Mouse (Mus musculus) embryonic facial prominence, embryonic 15.5 days (tissue): ENCODE data around the gene Prh1. TPM values are rescaled to one million over a fixed set of nuclear protein-coding genes. Genes with fewer than 3 reads are reported as not detected.
"Not testable (repeated sequence)": the region's sequence is repeated elsewhere in the genome, so short reads cannot be mapped to it uniquely, and the experiment has no call there.

ENCODE experiments used
- ATAC-seq: fragments of 200-750 bp; cut with Nextera tagmentation; 2 replicates; pipeline ENCODE4 v1.8.0; 2017; ENCODE audit warnings: low read depth, moderate TSS enrichment; ENCODE audit not compliant: insufficient number of reproducible peaks, low FRiP score, low TSS enrichment
- H3K27ac ChIP-seq: fragments of 300-500 bp; sonication (generic); replicated peaks from 2 replicates; pipeline ENCODE4 v1.5.1; 2015; ENCODE audit warnings: mild to moderate bottlenecking, inconsistent platforms
- H3K27me3 ChIP-seq: fragments of 300-500 bp; sonication (generic); 2 replicates; pipeline ENCODE4 v1.6.1; 2015; ENCODE audit warnings: inconsistent platforms
- H3K36me3 ChIP-seq: fragments of 300-500 bp; sonication (generic); 2 replicates; pipeline ENCODE4 v1.6.1; 2015; ENCODE audit warnings: mild to moderate bottlenecking, inconsistent platforms
- H3K4me1 ChIP-seq: fragments of 300-500 bp; sonication (generic); 2 replicates; pipeline ENCODE4 v1.6.1; 2015; ENCODE audit warnings: inconsistent platforms
- H3K4me2 ChIP-seq: fragments of 300-500 bp; sonication (generic); replicated peaks from 2 replicates; pipeline ENCODE4 v1.6.1; 2015; ENCODE audit warnings: mild to moderate bottlenecking, inconsistent platforms
- H3K4me3 ChIP-seq: fragments of 300-500 bp; sonication (generic); replicated peaks from 2 replicates; pipeline ENCODE4 v1.5.1; 2015; ENCODE audit warnings: mild to moderate bottlenecking, inconsistent platforms
- H3K9ac ChIP-seq: fragments of 300-500 bp; sonication (generic); 2 replicates; pipeline ENCODE4 v1.6.1; 2015; ENCODE audit warnings: inconsistent platforms
- H3K9me3 ChIP-seq: fragments of 300-500 bp; sonication (generic); replicated peaks from 2 replicates; pipeline ENCODE4 v1.6.1; 2016; ENCODE audit warnings: inconsistent platforms
- WGBS: fragments of 180-500 bp; shearing (Covaris S2); methylation state at CpG from one replicate; pipeline ENCODE4 v1.1.7; 2015; 5-methylcytosine and 5-hydroxymethylcytosine counted together
- polyA plus RNA-seq: library from polyadenylated mRNA; unstranded; fragments of >200 nt; fragmentation: Nextera tagmentation; extraction: Ambion mirVana; gene quantifications from 2 replicates; pipeline ENCODE4 v1.2.1, GENCODE M21; 2015

The Prh1 gene
- not detected in 2 replicates for polyA plus RNA-seq

DNA sequence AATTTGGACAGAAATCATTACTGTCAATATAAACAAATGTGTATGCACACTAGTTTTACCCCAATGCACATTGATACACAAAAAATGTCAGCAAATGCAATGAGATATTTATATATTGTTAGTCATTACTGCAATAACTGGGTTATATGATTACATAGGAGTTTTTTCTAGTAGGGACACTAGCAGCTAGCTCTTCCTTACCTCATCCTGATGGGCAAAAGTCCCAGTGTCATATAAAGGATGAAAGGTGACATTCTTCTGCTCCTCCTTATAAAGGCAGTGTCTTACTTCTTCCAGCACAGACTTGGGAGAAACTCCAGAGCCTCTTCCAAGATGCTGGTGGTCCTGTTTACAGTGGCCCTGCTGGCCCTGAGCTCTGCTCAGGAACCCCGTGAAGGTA is at the start of gene Prh1:
Gene Prh1, plus strand, starts transcription at position 301 of the 400 bp plus-strand sequence.
- not testable (repeated sequence) for H3K4me1 ChIP-seq, H3K9ac ChIP-seq, H3K4me2 ChIP-seq, H3K27ac ChIP-seq, H3K4me3 ChIP-seq, H3K36me3 ChIP-seq, H3K27me3 ChIP-seq, ATAC-seq, H3K9me3 ChIP-seq
- WGBS: 67% methylated on average over 1 of the region's 1 CpGs

GRCm38 (mm10) chr6:132595613-132596012 is 26.0 kb downstream of the Prh1 start, which contains the start of gene Prp2:
Gene Prp2 (plus strand): TSS chr6:132595913.
- H3K4me1 ChIP-seq, H3K4me2 ChIP-seq, H3K27me3 ChIP-seq, H3K9ac ChIP-seq, ATAC-seq, H3K4me3 ChIP-seq, H3K36me3 ChIP-seq, H3K9me3 ChIP-seq, H3K27ac ChIP-seq: not testable (repeated sequence)
- 65% methylated on average over 2 of the region's 2 CpGs for WGBS

Other genes with a start within 250 kb of the Prh1 start
- gene Gm8882, start 205.7 kb upstream of the Prh1 start, polyA plus RNA-seq: not detected in 2 replicates
- not detected in 2 replicates for gene Prp2, start 26.1 kb downstream of the Prh1 start, polyA plus RNA-seq
- not detected in 2 replicates for gene A630073D07Rik, start 81.7 kb downstream of the Prh1 start, polyA plus RNA-seq
- gene Tas2r120, start 87.1 kb downstream of the Prh1 start, polyA plus RNA-seq: not detected in 2 replicates
- not detected in 2 replicates for gene Tas2r121, start 131.2 kb downstream of the Prh1 start, polyA plus RNA-seq
- not detected in 2 replicates for gene Tas2r122, start 142.1 kb downstream of the Prh1 start, polyA plus RNA-seq
- not detected in 2 replicates for gene Tas2r115, start 168.2 kb downstream of the Prh1 start, polyA plus RNA-seq
- not detected in 2 replicates for gene Tas2r124, start 184.9 kb downstream of the Prh1 start, polyA plus RNA-seq
- gene Tas2r102, start 192.3 kb downstream of the Prh1 start, polyA plus RNA-seq: not detected in 2 replicates
- not detected in 2 replicates for gene Tas2r136, start 208.4 kb downstream of the Prh1 start, polyA plus RNA-seq
- gene Tas2r117, start 233.0 kb downstream of the Prh1 start, polyA plus RNA-seq: not detected in 2 replicates